Mouse (Mus musculus) small intestine, adult 2 months (tissue): ENCODE data around the gene Nrm.

Experiments used
- CTCF ChIP-seq: fragments of 200-500 bp; IDR thresholded peaks from 2 replicates; pipeline ENCODE4 v1.5.1; 2012; ENCODE audit warnings: low read depth, mild to moderate bottlenecking, control low read depth, inconsistent platforms, low read length, moderate library complexity, mixed read lengths; ENCODE audit not compliant: insufficient replicate concordance, insufficient read length; ENCODE audit errors: extremely low read depth
- POLR2A ChIP-seq: fragments of 200-500 bp; IDR thresholded peaks from 2 replicates; pipeline ENCODE4 v1.6.1; 2012; ENCODE audit warnings: low read depth, mild to moderate bottlenecking, control low read depth, inconsistent platforms, low read length, moderate library complexity

DNA sequence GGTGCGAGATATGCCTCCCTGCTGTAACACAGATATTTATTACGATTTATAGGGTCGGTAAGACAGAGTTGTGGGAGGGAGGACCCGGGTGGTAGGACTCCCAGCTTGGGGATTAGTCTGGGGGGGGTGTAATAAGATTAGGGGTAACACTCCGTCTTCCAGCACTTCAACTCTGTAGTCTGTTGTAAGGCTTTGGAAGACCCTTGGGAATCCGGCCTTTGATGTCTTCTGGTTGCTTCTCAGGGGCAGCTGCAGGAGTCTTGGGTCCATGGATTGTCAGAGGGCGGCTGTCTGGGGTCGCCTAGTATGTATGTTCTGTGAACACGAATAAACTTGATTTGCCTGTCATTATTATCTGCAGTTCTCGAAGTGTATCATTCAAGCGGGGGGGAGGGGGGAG, 38.6 kb upstream of the Nrm start:
- TF ChIP-seq CTCF, result no peak
- no peak; the same call in 1 of the 2 replicates for TF ChIP-seq POLR2A
